Mouse (Mus musculus) intestine, embryonic 15.5 days (tissue): ENCODE measurements around the gene Taf5l. TPM values are rescaled to one million over a fixed set of nuclear protein-coding genes. Genes with fewer than 3 reads are reported as not detected.

Experiments
- ATAC-seq: fragments of 200-750 bp; cut with Nextera tagmentation; 2 replicates; pipeline ENCODE4 v1.8.0; 2017; ENCODE audit warnings: moderate TSS enrichment, moderate library complexity
- H3K27ac ChIP-seq: fragments of 300-500 bp; sonication (generic); 2 replicates; pipeline ENCODE4 v1.5.1; 2015; ENCODE audit warnings: mild to moderate bottlenecking, inconsistent platforms
- H3K27me3 ChIP-seq: fragments of 300-500 bp; sonication (generic); replicated peaks from 2 replicates; pipeline ENCODE4 v1.6.1; 2015; ENCODE audit warnings: inconsistent platforms
- H3K36me3 ChIP-seq: fragments of 300-500 bp; sonication (generic); 2 replicates; pipeline ENCODE4 v1.6.1; 2015; ENCODE audit warnings: inconsistent platforms
- H3K4me1 ChIP-seq: fragments of 300-500 bp; sonication (generic); replicated peaks from 2 replicates; pipeline ENCODE4 v1.6.1; 2015; ENCODE audit warnings: inconsistent platforms
- H3K4me2 ChIP-seq: fragments of 300-500 bp; sonication (generic); replicated peaks from 2 replicates; pipeline ENCODE4 v1.6.1; 2015; ENCODE audit warnings: mild to moderate bottlenecking, inconsistent platforms
- H3K4me3 ChIP-seq: fragments of 300-500 bp; sonication (generic); replicated peaks from 2 replicates; pipeline ENCODE4 v1.5.1; 2015; ENCODE audit warnings: inconsistent platforms
- H3K9ac ChIP-seq: fragments of 300-500 bp; sonication (generic); 2 replicates; pipeline ENCODE4 v1.6.1; 2015; ENCODE audit warnings: inconsistent platforms
- H3K9me3 ChIP-seq: fragments of 300-500 bp; sonication (generic); 2 replicates; pipeline ENCODE4 v1.6.1; 2016; ENCODE audit warnings: inconsistent platforms
- WGBS: fragments of 180-500 bp; shearing (Covaris S2); methylation state at CpG from one replicate; pipeline ENCODE4 v1.1.7; 2015; 5-methylcytosine and 5-hydroxymethylcytosine counted together
- polyA plus RNA-seq: library from polyadenylated mRNA; unstranded; fragments of >200 nt; fragmentation: Nextera tagmentation; extraction: Ambion mirVana; gene quantifications from 2 replicates; pipeline ENCODE4 v1.2.1, GENCODE M21; 2015

Gene Taf5l
- polyA plus RNA-seq, 1 experiment from 2014 or later: 40.0 TPM

DNA sequence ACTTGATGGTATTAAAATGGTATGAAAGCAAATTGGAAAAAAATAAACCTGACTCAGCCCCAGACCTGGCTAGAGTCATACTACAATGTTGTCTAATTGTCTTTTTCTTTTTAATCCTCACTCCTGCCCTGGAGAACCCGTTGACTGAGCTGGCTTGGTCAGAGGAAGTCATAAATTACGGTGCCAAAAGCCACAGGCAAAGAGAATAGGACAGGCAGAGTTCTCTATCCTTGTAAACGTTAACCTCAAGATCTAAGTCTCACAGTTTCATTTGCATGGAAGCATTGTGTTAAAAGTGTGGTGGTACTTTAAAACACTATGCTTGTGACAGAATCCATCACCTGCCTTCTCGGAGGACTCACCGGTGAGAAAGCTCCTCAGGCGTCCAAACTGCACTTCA, 13.4 kb downstream of the Taf5l start:
- WGBS: 62% methylated on average over 6 of the region's 6 CpGs
- H3K27ac ChIP-seq: no peak overlapping the region
- no peaks in the 10 kb centered on the region for H3K9me3 ChIP-seq
- H3K4me2 ChIP-seq: no peak overlapping the region
- H3K36me3 ChIP-seq: peaks cover 35% of the 10 kb centered on the region
- H3K9ac ChIP-seq: no peak overlapping the region
- no peaks in the 10 kb centered on the region for H3K27me3 ChIP-seq
- H3K4me3 ChIP-seq: no peak overlapping the region
- no peaks in the 10 kb centered on the region for H3K4me1 ChIP-seq
- ATAC-seq: no peak

DNA sequence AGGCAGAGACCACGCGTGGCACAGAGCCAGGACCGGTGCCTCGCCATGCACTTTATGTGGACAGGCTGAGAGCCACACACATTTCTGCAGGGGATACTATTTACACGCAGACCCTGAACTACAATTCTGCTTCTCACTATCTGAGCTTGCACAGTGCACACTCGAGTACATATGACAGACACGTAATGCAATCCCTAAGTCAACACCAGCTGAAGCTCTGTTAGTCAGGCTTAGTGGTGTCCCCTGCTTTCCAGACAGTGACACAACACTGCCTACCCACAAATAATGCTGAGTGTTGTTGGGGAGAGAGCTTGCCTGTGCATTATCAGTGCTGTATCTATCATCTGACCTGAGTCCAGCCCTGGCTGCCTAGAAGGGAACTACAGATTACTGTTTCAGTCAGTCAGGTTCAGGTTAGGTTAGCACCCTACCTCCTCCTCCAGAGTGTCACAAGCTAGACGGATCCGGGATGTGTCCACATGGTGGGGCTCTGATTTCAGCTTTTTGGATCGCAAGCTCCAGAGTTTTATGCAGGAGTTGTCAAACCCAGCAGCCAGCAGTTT, 18.6 kb downstream of the Taf5l start:
- peaks cover 34% of the 10 kb centered on the region for H3K36me3 ChIP-seq

DNA sequence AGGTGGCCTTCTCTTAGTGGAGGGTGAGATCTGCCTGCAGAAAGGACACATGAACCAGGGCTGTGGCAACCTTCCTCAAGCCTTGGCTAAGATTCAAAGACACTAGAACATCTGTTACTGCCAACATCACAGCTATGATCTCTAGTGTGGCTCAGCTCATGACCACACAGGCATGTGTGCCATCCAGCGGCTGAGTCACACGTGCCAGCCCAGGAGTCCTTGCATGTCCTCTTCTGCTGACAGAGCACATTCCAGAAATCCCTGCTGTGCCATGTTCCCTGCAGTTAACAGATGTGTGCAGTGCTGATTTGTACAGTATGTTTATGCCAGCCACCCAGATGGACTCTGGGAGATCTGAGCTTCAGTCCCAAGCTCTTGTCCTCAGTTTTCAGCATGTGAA, 21.6 kb downstream of the Taf5l start:
- no peak overlapping the region for H3K4me2 ChIP-seq
- no peak overlapping the region for H3K27ac ChIP-seq
- peaks cover 34% of the 10 kb centered on the region for H3K36me3 ChIP-seq
- no peaks in the 10 kb centered on the region for H3K9me3 ChIP-seq
- WGBS: 79% methylated on average over 2 of the region's 2 CpGs
- no peaks in the 10 kb centered on the region for H3K27me3 ChIP-seq
- ATAC-seq: no peak
- H3K4me3 ChIP-seq: no peak overlapping the region
- no peaks in the 10 kb centered on the region for H3K4me1 ChIP-seq
- H3K9ac ChIP-seq: no peak overlapping the region

More for the DNA sequence above, 18.6 kb downstream of the Taf5l start:
- H3K9me3 ChIP-seq: no peaks in the 10 kb centered on the region
- H3K4me1 ChIP-seq: no peaks in the 10 kb centered on the region
- H3K4me2 ChIP-seq: no peak overlapping the region
- H3K27me3 ChIP-seq: no peaks in the 10 kb centered on the region
- ATAC-seq: no peak
- no peak overlapping the region for H3K9ac ChIP-seq
- H3K27ac ChIP-seq: no peak overlapping the region
- 86% methylated on average over 10 of the region's 10 CpGs for WGBS
- no peak overlapping the region for H3K4me3 ChIP-seq

DNA sequence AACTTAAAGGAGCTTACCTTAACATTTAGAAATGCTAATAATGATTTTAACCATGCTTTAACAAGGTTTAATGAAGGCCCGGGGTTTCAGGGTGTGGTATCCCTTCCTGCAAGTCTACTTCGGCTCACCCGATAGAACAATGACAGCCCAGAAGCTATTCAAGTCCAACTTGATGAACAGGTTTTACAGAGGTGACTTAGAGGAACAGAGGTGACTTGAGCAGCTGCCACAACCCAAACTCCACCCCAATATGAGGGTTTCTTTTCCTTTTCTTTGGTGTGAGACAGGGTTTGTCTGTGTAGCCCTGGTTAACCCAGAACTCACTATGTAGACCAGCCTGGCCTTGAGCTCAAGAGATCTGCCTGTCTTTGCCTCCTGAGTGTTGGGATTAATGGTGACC, 27.2 kb downstream of the Taf5l start:
- Histone ChIP-seq H3K36me3 (peaks cover 14% of the 10 kb centered on the region; the same call in 1 of the 2 replicates), H3K27ac (peak overlapping the region; percentile 71), H3K27me3 (no peaks in the 10 kb centered on the region), H3K4me2 (0 out of 2 replicates have a peak overlapping the region, but pooled peaks have one; percentile 22), H3K4me1 (peaks cover 3% of the 10 kb centered on the region; the same call in 1 of the 2 replicates), H3K9ac (no peak overlapping the region), H3K4me3 (no peak overlapping the region), H3K9me3 (no peaks in the 10 kb centered on the region)
- ATAC-seq: peak; percentile 91
- 67% methylated on average over 3 of the region's 3 CpGs for WGBS

GRCm38 (mm10) chr8:123993597-123993996, 27.6 kb downstream of the Taf5l start:
- no peak overlapping the region for H3K4me3 ChIP-seq
- H3K4me2 ChIP-seq: no peak overlapping the region
- H3K27ac ChIP-seq: peak overlapping the region; percentile 71
- H3K9ac ChIP-seq: no peak overlapping the region
- H3K36me3 ChIP-seq: peaks cover 14% of the 10 kb centered on the region; the same call in 1 of the 2 replicates
- WGBS: 68% methylated on average over 5 of the region's 5 CpGs
- peaks cover 4% of the 10 kb centered on the region; the same call in 1 of the 2 replicates for H3K4me1 ChIP-seq
- H3K27me3 ChIP-seq: no peaks in the 10 kb centered on the region
- ATAC-seq: peak; percentile 59
- no peaks in the 10 kb centered on the region for H3K9me3 ChIP-seq

GRCm38 (mm10) chr8:123992587-123992986, 28.6 kb downstream of the Taf5l start:
- no peak overlapping the region for H3K9ac ChIP-seq
- peaks cover 4% of the 10 kb centered on the region; the same call in 1 of the 2 replicates for H3K4me1 ChIP-seq
- H3K4me3 ChIP-seq: no peak overlapping the region
- no peaks in the 10 kb centered on the region for H3K9me3 ChIP-seq
- no peak overlapping the region for H3K27ac ChIP-seq
- peaks cover 14% of the 10 kb centered on the region; the same call in 1 of the 2 replicates for H3K36me3 ChIP-seq
- no peak for ATAC-seq
- no peaks in the 10 kb centered on the region for H3K27me3 ChIP-seq
- H3K4me2 ChIP-seq: no peak overlapping the region
- 82% methylated on average over 8 of the region's 8 CpGs for WGBS

DNA sequence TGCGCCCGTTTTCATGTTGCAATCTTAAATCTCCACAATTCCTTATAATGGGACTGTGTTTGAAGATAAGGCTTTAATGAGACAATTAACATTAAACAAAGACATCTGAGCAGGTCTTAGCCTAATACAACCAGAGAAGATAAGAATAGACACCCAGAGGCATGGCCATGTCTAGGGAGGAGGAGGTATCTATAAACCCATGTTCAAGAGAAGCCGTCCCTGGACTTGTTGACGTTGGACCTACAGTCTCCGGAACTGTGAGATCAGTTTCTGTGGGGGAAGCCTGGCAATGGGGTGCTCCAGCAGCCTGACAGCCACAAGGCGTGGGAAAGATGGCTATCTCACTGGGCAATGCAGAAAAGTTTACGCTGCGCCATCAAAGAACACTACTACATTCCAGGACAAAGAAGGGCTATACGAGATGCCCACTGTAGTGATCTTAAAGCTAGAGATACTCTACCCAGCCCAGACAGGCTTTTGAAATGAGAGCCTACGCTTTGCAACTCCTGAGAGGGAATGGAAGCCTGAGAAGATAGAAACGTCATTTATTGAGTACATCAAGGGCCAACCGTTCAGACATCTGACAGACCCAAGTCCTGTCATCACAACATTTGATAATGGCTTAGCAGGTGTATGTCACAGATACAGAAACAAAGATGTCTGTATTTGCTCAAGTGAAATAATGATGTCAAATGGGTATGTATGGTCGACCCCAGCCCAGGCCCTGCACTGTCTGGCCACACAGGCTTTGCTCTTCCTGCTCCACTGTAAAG, 30.7 kb downstream of the Taf5l start:
- no peak for ATAC-seq
- H3K4me2 ChIP-seq: no peak overlapping the region
- H3K9me3 ChIP-seq: no peaks in the 10 kb centered on the region
- H3K9ac ChIP-seq: no peak overlapping the region
- WGBS: 70% methylated on average over 13 of the region's 13 CpGs
- H3K4me1 ChIP-seq: peaks cover 4% of the 10 kb centered on the region; the same call in 1 of the 2 replicates
- H3K27me3 ChIP-seq: no peaks in the 10 kb centered on the region
- no peak overlapping the region for H3K27ac ChIP-seq
- no peak overlapping the region for H3K4me3 ChIP-seq
- 0 out of 2 replicates have a peak, but pooled peaks cover 5% of the 10 kb centered on the region for H3K36me3 ChIP-seq

- 49% methylated on average over 7 of the region's 7 CpGs for WGBS
- H3K27me3 ChIP-seq: no peaks in the 10 kb centered on the region
- peak overlapping the region; percentile 24; the same call in 1 of the 2 replicates for H3K4me2 ChIP-seq
- no peak overlapping the region for H3K4me3 ChIP-seq
- no peak for ATAC-seq
- no peak overlapping the region for H3K9ac ChIP-seq
- H3K27ac ChIP-seq: peak overlapping the region; percentile 27; the same call in 1 of the 2 replicates
- no peaks in the 10 kb centered on the region for H3K9me3 ChIP-seq
- H3K4me1 ChIP-seq: peaks cover 4% of the 10 kb centered on the region; the same call in 1 of the 2 replicates
- 0 out of 2 replicates have a peak, but pooled peaks cover under 1% of the 10 kb centered on the region for H3K36me3 ChIP-seq
These were observed 32.1 kb downstream of the Taf5l start for GRCm38 (mm10) chr8:123989128-123989527.

GRCm38 (mm10) chr8:123988605-123989038, 32.6 kb downstream of the Taf5l start:
- WGBS: 44% methylated on average over 6 of the region's 6 CpGs
- Histone ChIP-seq H3K4me3 (no peak overlapping the region), H3K9ac (no peak overlapping the region), H3K27ac (peak overlapping the region; percentile 27; the same call in 1 of the 2 replicates), H3K4me2 (peak overlapping the region; percentile 24; the same call in 1 of the 2 replicates), H3K4me1 (peaks cover 4% of the 10 kb centered on the region; the same call in 1 of the 2 replicates), H3K36me3 (no peaks in the 10 kb centered on the region), H3K9me3 (no peaks in the 10 kb centered on the region), H3K27me3 (no peaks in the 10 kb centered on the region)
- ATAC-seq: peak; percentile 78

- Histone ChIP-seq H3K9ac (peak within 1 kb of the TSS; percentile 78), H3K4me2 (peak within 1 kb of the TSS; percentile 84), H3K27me3 (no peaks in the 10 kb centered on the region), H3K4me1 (peaks cover 24% of the 10 kb centered on the region), H3K9me3 (no peaks in the 10 kb centered on the region), H3K4me3 (peak within 1 kb of the TSS; percentile 85), H3K36me3 (no peaks in the 10 kb centered on the region), H3K27ac (peak within 1 kb of the TSS; percentile 92)
- under 1% methylated on average over 52 of the region's 56 CpGs for WGBS
- ATAC-seq: peak; percentile 98
These were observed 38.3 kb downstream of the Taf5l start, which contains the start of gene Abcb10 for GRCm38 (mm10) chr8:123982826-123983400. TSS of gene Abcb10 (minus strand) at chr8:123983122.

DNA sequence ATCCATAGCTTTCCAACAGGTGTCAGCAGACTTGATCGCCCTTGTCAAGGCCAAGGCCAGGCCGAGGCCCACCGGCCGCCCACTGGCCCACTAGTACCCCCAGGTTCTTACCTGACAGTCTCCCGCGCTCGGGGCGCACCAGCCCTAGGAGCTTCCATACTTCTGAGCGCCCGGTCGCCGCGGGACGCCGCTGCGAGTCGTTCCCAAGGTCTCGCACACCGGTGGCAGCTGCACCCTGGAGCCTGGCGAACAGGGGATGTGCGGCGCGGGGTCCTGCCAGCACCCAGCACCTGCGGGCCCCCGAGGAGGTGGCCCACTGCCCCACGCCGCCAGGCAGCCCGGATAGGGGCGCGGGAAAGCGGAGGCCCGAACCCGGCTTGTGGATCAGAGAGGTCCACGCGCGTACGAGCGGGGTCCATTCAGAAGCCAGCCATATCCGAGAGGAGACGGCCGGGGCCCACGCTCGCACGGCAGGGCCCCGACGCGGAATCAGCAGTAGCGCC, 38.9 kb downstream of the Taf5l start:
- no peaks in the 10 kb centered on the region for H3K9me3 ChIP-seq
- WGBS: under 1% methylated on average over 48 of the region's 48 CpGs
- no peaks in the 10 kb centered on the region for H3K36me3 ChIP-seq
- no peaks in the 10 kb centered on the region for H3K27me3 ChIP-seq
- H3K4me1 ChIP-seq: peaks cover 26% of the 10 kb centered on the region
- peak overlapping the region; percentile 78 for H3K9ac ChIP-seq
- H3K27ac ChIP-seq: peak overlapping the region; percentile 92
- H3K4me2 ChIP-seq: peak overlapping the region; percentile 84
- peak overlapping the region; percentile 85 for H3K4me3 ChIP-seq
- ATAC-seq: peak; percentile 42

DNA sequence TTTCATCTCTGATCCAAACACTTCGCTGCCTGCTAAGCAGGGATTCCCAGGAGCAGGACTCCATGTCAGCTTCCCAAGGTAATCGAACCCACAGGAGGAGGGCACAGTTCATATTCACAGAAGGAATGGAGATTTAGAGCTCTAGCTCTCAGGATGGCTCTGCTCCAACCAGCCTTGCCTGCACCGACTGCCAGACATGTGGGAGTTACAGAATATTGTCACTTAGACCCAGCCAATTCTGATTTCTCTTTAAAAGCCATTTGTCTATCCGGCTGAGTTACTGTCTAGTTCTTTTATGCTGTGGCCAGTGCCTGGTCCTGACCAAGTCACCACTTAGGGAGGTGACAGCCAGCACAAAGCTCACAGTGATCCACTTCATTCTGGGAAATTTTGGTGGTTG, 39.5 kb downstream of the Taf5l start:
- H3K4me3 ChIP-seq: peak overlapping the region; percentile 85
- H3K9ac ChIP-seq: peak overlapping the region; percentile 29
- peak overlapping the region; percentile 84 for H3K4me2 ChIP-seq
- H3K4me1 ChIP-seq: peaks cover 26% of the 10 kb centered on the region
- 44% methylated on average over 4 of the region's 4 CpGs for WGBS
- H3K36me3 ChIP-seq: no peaks in the 10 kb centered on the region
- ATAC-seq: no peak
- no peaks in the 10 kb centered on the region for H3K9me3 ChIP-seq
- H3K27ac ChIP-seq: 0 out of 2 replicates have a peak overlapping the region, but pooled peaks have one; percentile 17
- H3K27me3 ChIP-seq: no peaks in the 10 kb centered on the region
